Mouse (Mus musculus): ENCODE measurements at regions not wholly inside any gene's neighbourhood (a gene's known extent, or its start where the extent isn't known, plus 50 kb on each side); places are given as distances from the start of the nearest gene placed in this dataset.

- ATAC-seq: no peak
- Histone ChIP-seq H3K4me2 (replicated peaks; ENCODE audit: low read depth) (no peak overlapping the region), H3K9me3 (ENCODE audit: control insufficient read depth) (no peaks in the 10 kb centered on the region), H3K36me3 (ENCODE audit: control insufficient read depth, insufficient read depth) (no peaks in the 10 kb centered on the region), H3K27ac (ENCODE audit: low read depth, low read length) (no peak overlapping the region), H3K4me1 (replicated peaks; ENCODE audit: control insufficient read depth, insufficient read depth, low read length) (no peaks in the 10 kb centered on the region), H3K4me3 (ENCODE audit: low read depth, low read length) (no peak overlapping the region), H3K9ac (ENCODE audit: low read depth, low read length) (no peak overlapping the region), H3K27me3 (replicated peaks; ENCODE audit: control insufficient read depth, insufficient read depth, low read length) (no peaks in the 10 kb centered on the region)
- WGBS: 75% methylated on average over 7 of the region's 7 CpGs
- TF ChIP-seq CTCF (IDR thresholded peaks at IDR 0.05; ENCODE audit: low read depth): no peak
Observed at GRCm38 (mm10) chr4:142500541-142500940, 261.3 kb upstream of the Kazn start.

- Histone ChIP-seq H3K36me3 (ENCODE audit: control insufficient read depth, insufficient read depth) (no peaks in the 10 kb centered on the region), H3K27ac (ENCODE audit: low read depth, low read length) (no peak overlapping the region), H3K4me2 (replicated peaks; ENCODE audit: low read depth) (no peak overlapping the region), H3K9me3 (ENCODE audit: control insufficient read depth) (no peaks in the 10 kb centered on the region), H3K9ac (ENCODE audit: low read depth, low read length) (no peak overlapping the region), H3K27me3 (replicated peaks; ENCODE audit: control insufficient read depth, insufficient read depth, low read length) (no peaks in the 10 kb centered on the region), H3K4me1 (replicated peaks; ENCODE audit: control insufficient read depth, insufficient read depth, low read length) (no peaks in the 10 kb centered on the region), H3K4me3 (ENCODE audit: low read depth, low read length) (no peak overlapping the region)
- no peak for ATAC-seq
- 50% methylated on average over 12 of the region's 12 CpGs for WGBS
- no peak for TF ChIP-seq CTCF (IDR thresholded peaks at IDR 0.05; ENCODE audit: low read depth)
Observed at GRCm38 (mm10) chr4:142496605-142497004, 257.4 kb upstream of the Kazn start.

DNA sequence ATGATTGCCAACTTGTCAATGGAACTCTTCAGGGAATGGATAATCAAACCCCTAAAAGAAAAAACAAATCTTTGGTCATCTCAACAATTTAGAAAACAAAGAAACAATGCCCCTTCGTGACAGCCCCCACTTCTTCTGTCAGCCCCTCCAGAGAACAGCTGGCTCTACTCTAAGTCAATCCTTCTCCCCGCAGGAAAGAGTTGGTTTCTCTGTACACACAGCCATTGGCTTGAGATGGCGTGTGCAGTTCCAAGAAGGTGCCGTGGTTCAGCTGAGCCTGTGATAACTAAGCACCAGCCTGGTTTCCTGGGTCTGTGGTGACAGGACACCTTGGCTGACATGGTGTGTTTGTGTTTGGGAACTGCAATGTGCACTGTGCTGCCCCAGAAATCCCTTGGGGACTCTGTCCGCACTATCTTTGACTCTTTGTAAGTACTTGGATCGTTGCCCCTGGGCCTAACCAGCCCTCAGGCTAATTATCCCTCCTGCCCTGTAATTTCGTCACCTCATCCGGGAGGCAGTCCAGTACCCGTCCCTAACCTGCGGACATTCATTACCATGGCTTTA lies 253.8 kb upstream of the Kazn start:
- H3K27me3 ChIP-seq (replicated peaks; ENCODE audit: control insufficient read depth, insufficient read depth, low read length): no peaks in the 10 kb centered on the region
- TF ChIP-seq CTCF (IDR thresholded peaks at IDR 0.05; ENCODE audit: low read depth): no peak
- H3K4me2 ChIP-seq (replicated peaks; ENCODE audit: low read depth): no peak overlapping the region
- H3K9me3 ChIP-seq (ENCODE audit: control insufficient read depth): no peaks in the 10 kb centered on the region
- WGBS: 67% methylated on average over 10 of the region's 10 CpGs
- H3K4me1 ChIP-seq (replicated peaks; ENCODE audit: control insufficient read depth, insufficient read depth, low read length): no peaks in the 10 kb centered on the region
- no peak for ATAC-seq
- no peak overlapping the region for H3K4me3 ChIP-seq (ENCODE audit: low read depth, low read length)
- no peak overlapping the region for H3K27ac ChIP-seq (ENCODE audit: low read depth, low read length)
- no peak overlapping the region for H3K9ac ChIP-seq (ENCODE audit: low read depth, low read length)
- no peaks in the 10 kb centered on the region for H3K36me3 ChIP-seq (ENCODE audit: control insufficient read depth, insufficient read depth)

DNA sequence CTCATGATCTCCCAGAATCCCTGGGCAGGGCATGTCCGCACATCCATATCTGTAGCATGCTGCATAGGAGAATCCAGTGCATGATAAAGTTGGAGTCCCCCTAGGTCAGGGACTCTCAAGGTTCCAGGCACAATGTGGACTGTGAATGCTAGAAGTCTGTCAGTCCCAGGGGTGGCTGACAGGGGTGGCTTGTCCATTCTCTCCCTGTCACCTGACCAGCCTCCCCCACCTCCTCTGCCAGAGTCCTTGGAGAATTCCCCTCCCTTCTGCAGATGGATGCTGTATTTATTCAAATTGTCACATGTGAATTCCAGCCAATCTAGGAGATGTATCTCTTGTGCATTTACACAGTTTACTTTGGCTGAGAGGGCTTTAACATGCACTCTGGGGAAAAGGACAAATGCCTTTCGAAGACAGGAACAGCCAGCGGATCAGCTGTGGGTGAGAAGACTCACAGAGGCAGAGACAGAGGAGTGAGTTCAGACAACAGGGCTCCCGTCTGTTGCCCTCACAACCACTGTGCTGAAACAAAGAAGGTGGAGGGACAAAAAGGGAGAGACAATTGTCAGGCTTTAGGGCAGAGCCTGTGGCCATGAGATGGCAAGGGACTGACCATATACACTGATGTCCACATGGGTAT lies 246.7 kb upstream of the Kazn start:
- no peaks in the 10 kb centered on the region for H3K9me3 ChIP-seq (ENCODE audit: control insufficient read depth)
- no peak for ATAC-seq
- H3K27ac ChIP-seq (ENCODE audit: low read depth, low read length): no peak overlapping the region
- no peak overlapping the region for H3K4me2 ChIP-seq (replicated peaks; ENCODE audit: low read depth)
- no peaks in the 10 kb centered on the region for H3K36me3 ChIP-seq (ENCODE audit: control insufficient read depth, insufficient read depth)
- H3K4me3 ChIP-seq (ENCODE audit: low read depth, low read length): no peak overlapping the region
- H3K9ac ChIP-seq (ENCODE audit: low read depth, low read length): no peak overlapping the region
- WGBS: 59% methylated on average over 4 of the region's 4 CpGs
- no peak for TF ChIP-seq CTCF (IDR thresholded peaks at IDR 0.05; ENCODE audit: low read depth)
- H3K4me1 ChIP-seq (replicated peaks; ENCODE audit: control insufficient read depth, insufficient read depth, low read length): no peaks in the 10 kb centered on the region
- no peaks in the 10 kb centered on the region for H3K27me3 ChIP-seq (replicated peaks; ENCODE audit: control insufficient read depth, insufficient read depth, low read length)

- Histone ChIP-seq H3K9me3 (ENCODE audit: control insufficient read depth) (no peaks in the 10 kb centered on the region), H3K27ac (ENCODE audit: low read depth, low read length) (no peak overlapping the region), H3K36me3 (ENCODE audit: control insufficient read depth, insufficient read depth) (no peaks in the 10 kb centered on the region), H3K4me3 (ENCODE audit: low read depth, low read length) (no peak overlapping the region), H3K4me1 (replicated peaks; ENCODE audit: control insufficient read depth, insufficient read depth, low read length) (no peaks in the 10 kb centered on the region), H3K4me2 (replicated peaks; ENCODE audit: low read depth) (no peak overlapping the region), H3K27me3 (replicated peaks; ENCODE audit: control insufficient read depth, insufficient read depth, low read length) (no peaks in the 10 kb centered on the region), H3K9ac (ENCODE audit: low read depth, low read length) (no peak overlapping the region)
- 85% methylated on average over 10 of the region's 10 CpGs for WGBS
- no peak for ATAC-seq
- TF ChIP-seq CTCF (IDR thresholded peaks at IDR 0.05; ENCODE audit: low read depth): no peak
Observed at GRCm38 (mm10) chr4:142475632-142476031, 236.4 kb upstream of the Kazn start.

GRCm38 (mm10) chr4:142474626-142475025 lies 235.4 kb upstream of the Kazn start:
- no peak for ATAC-seq
- H3K4me3 ChIP-seq (ENCODE audit: low read depth, low read length): no peak overlapping the region
- no peak overlapping the region for H3K27ac ChIP-seq (ENCODE audit: low read depth, low read length)
- H3K36me3 ChIP-seq (ENCODE audit: control insufficient read depth, insufficient read depth): no peaks in the 10 kb centered on the region
- no peaks in the 10 kb centered on the region for H3K27me3 ChIP-seq (replicated peaks; ENCODE audit: control insufficient read depth, insufficient read depth, low read length)
- 86% methylated on average over 7 of the region's 7 CpGs for WGBS
- H3K9me3 ChIP-seq (ENCODE audit: control insufficient read depth): no peaks in the 10 kb centered on the region
- H3K9ac ChIP-seq (ENCODE audit: low read depth, low read length): no peak overlapping the region
- TF ChIP-seq CTCF (IDR thresholded peaks at IDR 0.05; ENCODE audit: low read depth): no peak
- H3K4me2 ChIP-seq (replicated peaks; ENCODE audit: low read depth): no peak overlapping the region
- H3K4me1 ChIP-seq (replicated peaks; ENCODE audit: control insufficient read depth, insufficient read depth, low read length): no peaks in the 10 kb centered on the region
